Mouse (Mus musculus) kidney, postnatal 25 days (tissue): ENCODE results near the gene Sub1.
A peak's percentile ranks its signal among the peaks of the same experiment; 100 is the strongest.

ENCODE experiments used
- DNase-seq, 2 experiments: peaks; one replicate each; pipeline ENCODE4 v3.0.0; 2021; ENCODE audit warnings: mixed read lengths in 2 of 2

Gene Sub1

GRCm38 (mm10) chr15:11996883-11997282 lies at the start of gene Sub1:
Sub1 (minus strand) TSS chr15:11996983.
- no peak for DNase-seq

- no peak for DNase-seq
These were observed 43.6 kb upstream of the Sub1 start for GRCm38 (mm10) chr15:12040407-12040710.

- no peak for DNase-seq
These were observed 43.1 kb upstream of the Sub1 start for GRCm38 (mm10) chr15:12039671-12040406.

GRCm38 (mm10) chr15:12039256-12039655 lies 42.5 kb upstream of the Sub1 start:
- no peak for DNase-seq

GRCm38 (mm10) chr15:12037866-12038625 lies 41.3 kb upstream of the Sub1 start:
- DNase-seq, result no peak

- DNase-seq, result peak in 1 of 2 experiments; percentile 12
These were observed 40.4 kb upstream of the Sub1 start for GRCm38 (mm10) chr15:12037217-12037616.

GRCm38 (mm10) chr15:12036675-12037074 lies 39.9 kb upstream of the Sub1 start:
- no peak for DNase-seq

- no peak for DNase-seq
These were observed 37.5 kb upstream of the Sub1 start for GRCm38 (mm10) chr15:12034317-12034716.

GRCm38 (mm10) chr15:12033155-12033554 lies 36.4 kb upstream of the Sub1 start:
- no peak for DNase-seq

GRCm38 (mm10) chr15:12032512-12032911 lies 35.7 kb upstream of the Sub1 start:
- no peak for DNase-seq

GRCm38 (mm10) chr15:12031861-12032260 lies 35.1 kb upstream of the Sub1 start:
- no peak for DNase-seq

- DNase-seq, result no peak
These were observed 33.4 kb upstream of the Sub1 start for GRCm38 (mm10) chr15:12030221-12030620.

GRCm38 (mm10) chr15:12027807-12028206 lies 31.0 kb upstream of the Sub1 start:
- no peak for DNase-seq

GRCm38 (mm10) chr15:12026932-12027450 lies 30.2 kb upstream of the Sub1 start:
- no peak for DNase-seq

- DNase-seq, result no peak
These were observed 29.2 kb upstream of the Sub1 start for GRCm38 (mm10) chr15:12026026-12026425.

- DNase-seq, result no peak
These were observed 28.6 kb upstream of the Sub1 start for GRCm38 (mm10) chr15:12025341-12025740.

GRCm38 (mm10) chr15:12024791-12025268 lies 28.0 kb upstream of the Sub1 start:
- no peak for DNase-seq

- no peak for DNase-seq
These were observed 22.7 kb upstream of the Sub1 start for GRCm38 (mm10) chr15:12019443-12019842.

GRCm38 (mm10) chr15:12018428-12018757 lies 21.6 kb upstream of the Sub1 start:
- no peak for DNase-seq

- no peak for DNase-seq
These were observed 21.1 kb upstream of the Sub1 start for GRCm38 (mm10) chr15:12017700-12018427.

GRCm38 (mm10) chr15:12014197-12014905 lies 17.6 kb upstream of the Sub1 start:
- no peak for DNase-seq

GRCm38 (mm10) chr15:12013532-12014196 lies 16.9 kb upstream of the Sub1 start:
- no peak for DNase-seq
